Mouse (Mus musculus): ENCODE data around the gene Cdk5rap1. TPM values are rescaled to one million over a fixed set of nuclear protein-coding genes. Genes with fewer than 3 reads are reported as not detected.

Gene Cdk5rap1
- polyA plus RNA-seq (2014; fragmentation: Illumina TruSeq; extraction: RNeasy Lipid Tissue Mini Kit (QIAGEN cat#74804)) = 8.2 TPM

DNA sequence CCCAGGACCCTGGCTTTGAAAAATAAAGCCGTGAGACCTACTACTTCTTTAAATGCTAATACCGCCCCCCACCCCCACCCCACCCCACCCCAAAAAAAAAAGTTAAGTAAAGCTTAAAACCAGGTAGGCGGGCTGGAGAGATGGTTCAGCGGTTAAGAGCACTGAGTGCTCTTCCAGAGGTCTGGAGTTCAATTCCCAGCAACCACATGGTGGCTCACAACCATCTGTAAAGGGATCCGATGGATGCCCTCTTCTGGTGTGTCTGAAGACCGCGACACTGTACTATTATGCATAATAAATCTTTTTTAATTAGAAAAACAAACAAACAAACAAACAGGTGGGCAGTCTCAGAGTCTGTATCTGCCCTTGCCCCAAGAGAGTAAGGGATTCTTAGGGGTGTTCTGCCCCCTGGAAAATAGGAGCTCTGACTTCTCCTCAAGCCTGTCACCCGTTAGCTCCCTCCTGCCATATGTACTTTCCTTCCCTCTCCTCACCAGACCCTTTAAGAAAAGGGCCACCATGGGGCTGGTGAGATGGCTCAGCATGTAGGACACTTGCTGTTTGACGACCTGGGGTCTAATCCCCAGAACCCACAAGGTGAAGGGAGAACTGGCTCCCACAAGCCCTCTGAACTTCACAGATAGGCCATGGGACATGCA, at the start of gene Cdk5rap1:
Cdk5rap1 (minus strand) TSS at position 169 of the 659 bp plus-strand sequence.

DNA sequence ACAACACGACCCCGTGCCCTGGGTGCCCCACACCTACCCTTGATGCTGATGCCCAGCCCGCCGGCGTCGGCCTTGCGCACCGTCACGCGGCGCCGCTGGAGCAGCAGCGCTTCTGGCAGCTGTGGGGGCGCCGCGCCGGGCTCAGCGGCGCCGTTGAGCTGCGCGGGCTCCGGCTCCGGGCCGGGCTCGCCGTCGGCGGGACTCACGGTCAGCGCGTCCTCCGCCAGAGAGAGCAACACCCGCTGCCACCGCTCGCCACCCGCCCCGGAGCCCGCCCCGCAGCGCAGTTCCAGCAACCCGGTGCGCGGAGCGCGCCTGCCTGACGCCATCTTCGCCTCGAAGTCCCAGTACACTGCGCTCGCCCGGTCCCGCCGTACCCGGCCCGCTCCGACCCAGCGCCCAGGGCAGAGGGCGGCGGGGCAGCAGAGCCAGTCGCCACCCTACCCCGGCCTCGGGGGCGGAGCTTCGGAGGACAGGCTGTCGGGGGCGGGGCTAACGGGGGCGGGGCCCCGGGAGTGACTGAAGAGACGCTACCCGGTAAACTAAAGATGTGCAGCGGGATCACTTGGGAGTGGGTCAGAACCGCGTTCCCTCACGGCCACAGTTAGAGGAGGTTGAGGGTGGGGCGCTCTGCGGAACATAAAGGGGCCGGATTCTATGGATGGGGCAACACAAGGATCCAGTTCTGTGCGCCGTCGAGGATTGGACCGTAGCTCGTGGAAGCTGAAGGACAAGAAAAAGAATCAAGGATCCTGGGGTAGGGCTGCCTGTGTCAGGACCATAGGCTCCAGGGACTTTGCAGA, 35.0 kb upstream of the Cdk5rap1 start, which contains the start of gene Snta1:
Snta1 (minus strand) TSS at position 457 of the 803 bp plus-strand sequence.

DNA sequence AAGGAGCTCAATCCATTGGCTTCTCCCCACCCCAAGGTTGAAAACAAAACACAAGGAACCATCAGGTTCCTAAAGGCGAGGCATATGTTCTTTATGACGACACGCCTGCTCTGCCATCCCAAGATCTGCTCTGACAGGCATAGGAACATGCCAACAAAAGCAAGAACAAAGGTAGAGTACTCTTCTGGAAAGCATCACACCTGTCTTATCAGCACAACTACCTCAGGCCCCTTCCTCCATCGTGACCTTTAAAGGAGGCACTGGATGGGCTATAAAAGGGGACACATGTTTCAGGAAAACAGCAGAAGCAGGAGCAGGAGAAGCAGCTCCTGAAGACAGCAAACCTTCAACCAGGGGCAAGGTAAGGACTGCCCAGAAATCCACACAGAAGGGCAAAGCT, 65.9 kb downstream of the Cdk5rap1 start, which contains the start of gene Bpifb9b:
Bpifb9b (plus strand) TSS at position 301 of the 400 bp plus-strand sequence.

Other genes starting within 250 kb of the Cdk5rap1 start
- not detected for gene Bpifa3, start 242.7 kb downstream of the Cdk5rap1 start, polyA plus RNA-seq (2014; fragmentation: Illumina TruSeq; extraction: RNeasy Lipid Tissue Mini Kit (QIAGEN cat#74804))
- gene Bpifa1, start 230.1 kb downstream of the Cdk5rap1 start, polyA plus RNA-seq (2014; fragmentation: Illumina TruSeq; extraction: RNeasy Lipid Tissue Mini Kit (QIAGEN cat#74804)) = not detected
- not detected for gene Bpifa5, start 210.4 kb downstream of the Cdk5rap1 start, polyA plus RNA-seq (2014; fragmentation: Illumina TruSeq; extraction: RNeasy Lipid Tissue Mini Kit (QIAGEN cat#74804))
- 0.29 TPM for gene Bpifb1, start 182.2 kb downstream of the Cdk5rap1 start, polyA plus RNA-seq (2014; fragmentation: Illumina TruSeq; extraction: RNeasy Lipid Tissue Mini Kit (QIAGEN cat#74804))
- gene Bpifb5, start 149.3 kb downstream of the Cdk5rap1 start, polyA plus RNA-seq (2014; fragmentation: Illumina TruSeq; extraction: RNeasy Lipid Tissue Mini Kit (QIAGEN cat#74804)) = 2.6 TPM
- not detected for gene Bpifb9a, start 115.2 kb downstream of the Cdk5rap1 start, polyA plus RNA-seq (2014; fragmentation: Illumina TruSeq; extraction: RNeasy Lipid Tissue Mini Kit (QIAGEN cat#74804))
- gene Bpifb9b, start 65.8 kb downstream of the Cdk5rap1 start, polyA plus RNA-seq (2014; fragmentation: Illumina TruSeq; extraction: RNeasy Lipid Tissue Mini Kit (QIAGEN cat#74804)) = not detected
- gene Snta1, start 35.1 kb upstream of the Cdk5rap1 start, polyA plus RNA-seq (2014; fragmentation: Illumina TruSeq; extraction: RNeasy Lipid Tissue Mini Kit (QIAGEN cat#74804)) = not detected
- gene Cbfa2t2, start 63.5 kb upstream of the Cdk5rap1 start, polyA plus RNA-seq (2014; fragmentation: Illumina TruSeq; extraction: RNeasy Lipid Tissue Mini Kit (QIAGEN cat#74804)) = 26.1 TPM
- not detected for gene 1700003F12Rik, start 174.1 kb upstream of the Cdk5rap1 start, polyA plus RNA-seq (2014; fragmentation: Illumina TruSeq; extraction: RNeasy Lipid Tissue Mini Kit (QIAGEN cat#74804))
- gene Actl10, start 178.8 kb upstream of the Cdk5rap1 start, polyA plus RNA-seq (2014; fragmentation: Illumina TruSeq; extraction: RNeasy Lipid Tissue Mini Kit (QIAGEN cat#74804)) = not detected
- gene Necab3, start 185.9 kb upstream of the Cdk5rap1 start, polyA plus RNA-seq (2014; fragmentation: Illumina TruSeq; extraction: RNeasy Lipid Tissue Mini Kit (QIAGEN cat#74804)) = not detected
- gene E2f1, start 196.9 kb upstream of the Cdk5rap1 start, polyA plus RNA-seq (2014; fragmentation: Illumina TruSeq; extraction: RNeasy Lipid Tissue Mini Kit (QIAGEN cat#74804)) = 0.17 TPM
- gene Pxmp4, start 230.7 kb upstream of the Cdk5rap1 start, polyA plus RNA-seq (2014; fragmentation: Illumina TruSeq; extraction: RNeasy Lipid Tissue Mini Kit (QIAGEN cat#74804)) = 6.0 TPM
- gene Zfp341, start 240.3 kb upstream of the Cdk5rap1 start, polyA plus RNA-seq (2014; fragmentation: Illumina TruSeq; extraction: RNeasy Lipid Tissue Mini Kit (QIAGEN cat#74804)) = 0.23 TPM
- not detected for gene 4930519P11Rik, start 240.4 kb upstream of the Cdk5rap1 start, polyA plus RNA-seq (2014; fragmentation: Illumina TruSeq; extraction: RNeasy Lipid Tissue Mini Kit (QIAGEN cat#74804))